Comparison of ENCODE assay signal across 9 mouse cellular contexts in genomic region chrX:167207741-167208505, GRCm38 (mm10). TPM values are rescaled to one million over a fixed set of nuclear protein-coding genes. Genes with fewer than 3 reads are reported as not detected.
DNase-seq lines count a peak whose midpoint lies in the region; ATAC-seq lines count a peak whose summit lies in the region.
"Had no signal": no experiment of that assay in that cellular context is flagged by ENCODE, and none has a peak within 500 bp of the region (broad histone marks: within the 10 kb centered on the region; RNA-seq: fewer than 3 reads in every experiment).

No protein-coding gene starts in this region.

- peak; percentile 20 for DNase-seq in cerebellum, adult 9-11 months
- DNase-seq in cerebellum, postnatal 4 days (ENCODE audit: low spot score in 2 of 2), result no peak
- peak; percentile 39 to 48 for DNase-seq in B cell, adult 2 months
- DNase-seq in embryonic facial prominence, embryonic 10.5 days (ENCODE audit: low spot score), result peak; percentile 51
- DNase-seq in heart, postnatal 4 days, result peak; percentile 46
- no peak for DNase-seq in ovary, postnatal 14 days (ENCODE audit: low spot score)

- H3K4me1 ChIP-seq in embryonic facial prominence, embryonic 10.5 days, result peaks cover 13% of the 10 kb centered on the region
- 0 out of 2 replicates have a peak, but pooled peaks cover 11% of the 10 kb centered on the region for H3K4me1 ChIP-seq in liver, embryonic 12.5 days
- peaks cover 13% of the 10 kb centered on the region; the same call in 1 of the 2 replicates for H3K4me1 ChIP-seq in neural tube, embryonic 15.5 days

- peak overlapping the region; percentile 73 for H3K4me2 ChIP-seq in liver, embryonic 12.5 days
- H3K4me2 ChIP-seq in neural tube, embryonic 15.5 days, result peak overlapping the region; percentile 59

- peak overlapping the region; percentile 66 for H3K4me3 ChIP-seq in embryonic facial prominence, embryonic 10.5 days
- H3K4me3 ChIP-seq in liver, embryonic 12.5 days, result peak overlapping the region; percentile 60
- H3K4me3 ChIP-seq in neural tube, embryonic 15.5 days (replicated peaks), result peak overlapping the region; percentile 54

- peak overlapping the region; percentile 90 for H3K27ac ChIP-seq in embryonic facial prominence, embryonic 10.5 days (replicated peaks)
- H3K27ac ChIP-seq in liver, embryonic 12.5 days, result peak overlapping the region; percentile 67
- peak overlapping the region; percentile 91 for H3K27ac ChIP-seq in neural tube, embryonic 15.5 days (replicated peaks)

- H3K9me3 ChIP-seq in embryonic facial prominence, embryonic 10.5 days, result no peaks in the 10 kb centered on the region
- no peaks in the 10 kb centered on the region for H3K9me3 ChIP-seq in liver, embryonic 12.5 days (replicated peaks)
- H3K9me3 ChIP-seq in neural tube, embryonic 15.5 days (replicated peaks), result no peaks in the 10 kb centered on the region

- 27% methylated on average over 25 of the region's 25 CpGs for WGBS in embryonic facial prominence, embryonic 10.5 days
- WGBS in liver, embryonic 12.5 days (ENCODE audit: insufficient replicate concordance), result 12% methylated on average over 25 of the region's 25 CpGs
- WGBS in neural tube, embryonic 15.5 days, result 26% methylated on average over 25 of the region's 25 CpGs

- ATAC-seq in liver, embryonic 12.5 days, result no peak
- ATAC-seq in neural tube, embryonic 15.5 days (ENCODE audit: low FRiP score), result peak; percentile 62; the same call in 1 of the 2 replicates

- peak overlapping the region; percentile 68 for H3K9ac ChIP-seq in liver, embryonic 12.5 days
- peak overlapping the region; percentile 75 for H3K9ac ChIP-seq in neural tube, embryonic 15.5 days (replicated peaks)

- H3K36me3 ChIP-seq in embryonic facial prominence, embryonic 10.5 days (replicated peaks), result peaks cover 7% of the 10 kb centered on the region
- no peaks in the 10 kb centered on the region for H3K36me3 ChIP-seq in liver, embryonic 12.5 days
- no peaks in the 10 kb centered on the region for H3K36me3 ChIP-seq in neural tube, embryonic 15.5 days

- peaks cover 96% of the 10 kb centered on the region for H3K27me3 ChIP-seq in embryonic facial prominence, embryonic 10.5 days (replicated peaks; ENCODE audit: low read depth, poor library complexity, severe bottlenecking)
- H3K27me3 ChIP-seq in liver, embryonic 12.5 days (replicated peaks), result peaks cover 30% of the 10 kb centered on the region
- H3K27me3 ChIP-seq in neural tube, embryonic 15.5 days (replicated peaks), result peaks cover under 1% of the 10 kb centered on the region; the same call in 1 of the 2 replicates

RNA-seq across cellular contexts. Expression of gene Tmsb4x, which starts 1.2 kb away (rescaled TPM):
- polyA plus RNA-seq in embryonic facial prominence, embryonic 10.5 days (2016; fragmentation: Nextera tagmentation; extraction: Ambion mirVana), result 2,138 and 2,201 TPM in 2 replicates
- 100 to 1,000 TPM; 856 to 962 TPM for total RNA-seq in heart, postnatal 4 days (2021)
- 1,414 and 1,473 TPM in 2 replicates for polyA plus RNA-seq in liver, embryonic 12.5 days (2016; fragmentation: Nextera tagmentation; extraction: Ambion mirVana)
- 4,491 and 5,117 TPM in 2 replicates for polyA plus RNA-seq in neural tube, embryonic 15.5 days (2015; fragmentation: Nextera tagmentation; extraction: Ambion mirVana)

RNA-seq across cellular contexts. Expression of gene Tlr8, which starts 56.2 kb away (rescaled TPM):
- 0.05 TPM in 1 of 2 replicates, not detected in the other for polyA plus RNA-seq in embryonic facial prominence, embryonic 10.5 days (2016; fragmentation: Nextera tagmentation; extraction: Ambion mirVana)
- total RNA-seq in heart, postnatal 4 days (2021), result under 1 TPM; 0.77 to 0.86 TPM
- 0.13 and 0.52 TPM in 2 replicates for polyA plus RNA-seq in liver, embryonic 12.5 days (2016; fragmentation: Nextera tagmentation; extraction: Ambion mirVana)
- 0.08 TPM in 1 of 2 replicates, not detected in the other for polyA plus RNA-seq in neural tube, embryonic 15.5 days (2015; fragmentation: Nextera tagmentation; extraction: Ambion mirVana)
- total RNA-seq: layer of hippocampus, postnatal 36 days had no signal

Comparison
In these comparisons a context has a peak if more than half of its experiments do, and no peak if none do; other contexts are left out.
1. DNase-seq: peak in cerebellum, adult 9-11 months (single experiment), B cell, adult 2 months (2 of 2), embryonic facial prominence, embryonic 10.5 days (single experiment) and heart, postnatal 4 days (single experiment); none in cerebellum, postnatal 4 days (0 of 2) and ovary, postnatal 14 days (single experiment).
2. Peak in every context shown above with its lines, with median percentiles within 50 percentile points of each other: H3K27ac ChIP-seq and H3K4me3 ChIP-seq.